Mouse (Mus musculus) stomach, embryonic 15.5 days (tissue): ENCODE results near the gene Gm266. TPM values are rescaled to one million over a fixed set of nuclear protein-coding genes. Genes with fewer than 3 reads are reported as not detected.

Experiments used
- ATAC-seq: fragments of 200-750 bp; cut with Nextera tagmentation; 2 replicates; pipeline ENCODE4 v1.8.0; 2017; ENCODE audit warnings: low read depth, moderate number of reproducible peaks, moderate TSS enrichment; ENCODE audit not compliant: insufficient read depth, low FRiP score
- H3K27ac ChIP-seq: fragments of 300-500 bp; sonication (generic); 2 replicates; pipeline ENCODE4 v1.5.1; 2015; ENCODE audit warnings: mild to moderate bottlenecking, inconsistent platforms
- H3K27me3 ChIP-seq: fragments of 300-500 bp; sonication (generic); replicated peaks from 2 replicates; pipeline ENCODE4 v1.6.1; 2015; ENCODE audit warnings: inconsistent platforms
- H3K36me3 ChIP-seq: fragments of 300-500 bp; sonication (generic); 2 replicates; pipeline ENCODE4 v1.6.1; 2015; ENCODE audit warnings: inconsistent platforms
- H3K4me1 ChIP-seq: fragments of 300-500 bp; sonication (generic); 2 replicates; pipeline ENCODE4 v1.6.1; 2015; ENCODE audit warnings: inconsistent platforms
- H3K4me2 ChIP-seq: fragments of 300-500 bp; sonication (generic); 2 replicates; pipeline ENCODE4 v1.6.1; 2015; ENCODE audit warnings: mild to moderate bottlenecking, inconsistent platforms
- H3K4me3 ChIP-seq: fragments of 300-500 bp; sonication (generic); replicated peaks from 2 replicates; pipeline ENCODE4 v1.5.1; 2015; ENCODE audit warnings: inconsistent platforms
- H3K9ac ChIP-seq: fragments of 300-500 bp; sonication (generic); 2 replicates; pipeline ENCODE4 v1.6.1; 2015; ENCODE audit warnings: inconsistent platforms
- H3K9me3 ChIP-seq: fragments of 300-500 bp; sonication (generic); 2 replicates; pipeline ENCODE4 v1.6.1; 2016; ENCODE audit warnings: inconsistent platforms
- whole genome bisulfite sequencing: fragments of 180-500 bp; shearing (Covaris S2); methylation state at CpG from one replicate; pipeline ENCODE4 v1.1.7; 2015; 5-methylcytosine and 5-hydroxymethylcytosine counted together
- polyA plus RNA-seq: library from polyadenylated mRNA; unstranded; fragments of >200 nt; fragmentation: Nextera tagmentation; extraction: Ambion mirVana; gene quantifications from 2 replicates; pipeline ENCODE4 v1.2.1, GENCODE M21; 2015

Gm266 gene
- polyA plus RNA-seq, 1 experiment from 2014 or later = 30.3 TPM

GRCm38 (mm10) chr12:111471119-111471518 is 14.5 kb downstream of the Gm266 start:
- 58% methylated on average over 1 of the region's 1 CpGs for WGBS
- Histone ChIP-seq H3K9ac (no peak overlapping the region), H3K4me1 (peaks cover 8% of the 10 kb centered on the region; the same call in 1 of the 2 replicates), H3K27me3 (no peaks in the 10 kb centered on the region), H3K9me3 (no peaks in the 10 kb centered on the region), H3K4me3 (no peak overlapping the region), H3K4me2 (no peak overlapping the region), H3K27ac (no peak overlapping the region), H3K36me3 (no peaks in the 10 kb centered on the region)
- no peak for ATAC-seq

- no peak overlapping the region for H3K4me3 ChIP-seq
- 0 out of 2 replicates have a peak, but pooled peaks cover 2% of the 10 kb centered on the region for H3K4me1 ChIP-seq
- H3K27ac ChIP-seq = no peak overlapping the region
- ATAC-seq = no peak
- H3K9ac ChIP-seq = no peak overlapping the region
- no peak overlapping the region for H3K4me2 ChIP-seq
- no peaks in the 10 kb centered on the region for H3K27me3 ChIP-seq
- H3K9me3 ChIP-seq = no peaks in the 10 kb centered on the region
- WGBS = 10% methylated on average over 8 of the region's 8 CpGs
- no peaks in the 10 kb centered on the region for H3K36me3 ChIP-seq
Measured at GRCm38 (mm10) chr12:111469507-111469906, 16.1 kb downstream of the Gm266 start.

DNA sequence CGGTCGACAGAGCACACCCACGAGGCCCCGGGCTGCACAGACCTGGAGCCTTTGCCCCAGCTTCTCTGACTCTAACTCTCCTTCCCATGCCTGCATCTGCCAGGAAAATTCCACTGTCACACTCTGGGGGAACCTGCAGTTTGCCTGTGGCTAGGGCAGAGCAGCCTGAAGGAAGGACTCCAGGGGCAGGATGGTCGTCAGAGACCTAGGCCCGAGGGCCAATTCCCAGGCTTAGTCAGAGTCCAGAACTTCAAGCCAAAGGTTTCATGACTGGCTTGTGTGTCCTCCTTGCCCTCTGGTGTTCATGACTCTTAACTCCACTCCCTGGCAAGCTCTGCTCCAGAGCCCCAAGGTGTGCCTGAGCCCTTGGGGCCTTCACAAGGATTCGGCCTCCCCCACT is 17.4 kb downstream of the Gm266 start:
- H3K9me3 ChIP-seq = no peaks in the 10 kb centered on the region
- 72% methylated on average over 7 of the region's 7 CpGs for WGBS
- H3K4me1 ChIP-seq = 0 out of 2 replicates have a peak, but pooled peaks cover 2% of the 10 kb centered on the region
- H3K9ac ChIP-seq = no peak overlapping the region
- ATAC-seq = no peak
- no peak overlapping the region for H3K27ac ChIP-seq
- H3K27me3 ChIP-seq = no peaks in the 10 kb centered on the region
- H3K4me2 ChIP-seq = no peak overlapping the region
- H3K36me3 ChIP-seq = no peaks in the 10 kb centered on the region
- no peak overlapping the region for H3K4me3 ChIP-seq

GRCm38 (mm10) chr12:111466369-111466768 is 19.3 kb downstream of the Gm266 start:
- Histone ChIP-seq H3K4me3 (no peak overlapping the region), H3K4me1 (0 out of 2 replicates have a peak, but pooled peaks cover 6% of the 10 kb centered on the region), H3K9ac (no peak overlapping the region), H3K4me2 (no peak overlapping the region), H3K36me3 (no peaks in the 10 kb centered on the region), H3K27me3 (no peaks in the 10 kb centered on the region), H3K27ac (no peak overlapping the region), H3K9me3 (no peaks in the 10 kb centered on the region)
- 90% methylated on average over 3 of the region's 3 CpGs for WGBS
- no peak for ATAC-seq

DNA sequence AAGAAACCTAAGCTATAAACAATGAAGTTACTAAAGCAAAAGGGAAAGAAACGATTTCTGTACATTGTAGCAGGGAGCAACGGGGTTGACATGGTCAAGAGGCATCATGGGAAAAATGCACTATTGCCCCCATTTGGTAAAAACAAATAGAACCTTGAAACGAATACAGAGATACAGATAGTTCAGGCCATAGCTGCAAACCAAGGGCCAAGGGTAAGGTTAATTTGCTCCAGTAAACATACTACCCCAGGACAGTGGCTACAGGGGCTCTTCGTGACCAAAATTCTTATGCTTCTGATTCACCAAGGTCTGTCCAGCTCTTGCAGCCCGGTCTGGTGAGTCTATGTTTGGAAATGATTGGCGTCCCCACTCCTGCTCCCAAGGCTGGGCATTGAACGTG is 22.1 kb downstream of the Gm266 start:
- Histone ChIP-seq H3K4me1 (0 out of 2 replicates have a peak, but pooled peaks cover 3% of the 10 kb centered on the region), H3K27ac (no peak overlapping the region), H3K4me2 (no peak overlapping the region), H3K9ac (no peak overlapping the region), H3K27me3 (0 out of 2 replicates have a peak, but pooled peaks cover 3% of the 10 kb centered on the region), H3K4me3 (no peak overlapping the region), H3K36me3 (no peaks in the 10 kb centered on the region), H3K9me3 (no peaks in the 10 kb centered on the region)
- ATAC-seq = no peak
- WGBS = 67% methylated on average over 7 of the region's 7 CpGs

DNA sequence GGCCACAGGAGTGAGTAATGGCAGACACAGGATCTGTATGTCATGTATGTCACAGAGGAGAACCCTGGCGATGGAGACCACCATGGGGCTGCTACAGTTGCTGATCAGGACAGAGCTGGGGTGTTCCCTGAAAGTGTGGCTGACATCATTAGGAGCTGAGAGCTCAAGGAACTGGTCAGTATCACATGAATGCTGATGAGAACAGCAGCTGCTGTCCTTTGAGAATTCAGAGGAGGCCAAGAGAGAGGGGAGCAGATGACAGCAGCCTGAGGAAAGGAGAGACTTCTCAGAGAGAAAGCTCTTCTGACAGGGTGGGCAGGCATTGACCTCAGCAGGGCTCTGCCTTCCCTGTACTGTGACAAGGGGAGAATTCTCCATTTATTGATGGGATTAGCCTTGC is 27.9 kb downstream of the Gm266 start:
- ATAC-seq = no peak
- H3K4me1 ChIP-seq = peaks cover 26% of the 10 kb centered on the region
- H3K4me2 ChIP-seq = no peak overlapping the region
- 0 out of 2 replicates have a peak, but pooled peaks cover 6% of the 10 kb centered on the region for H3K27me3 ChIP-seq
- H3K4me3 ChIP-seq = no peak overlapping the region
- no peaks in the 10 kb centered on the region for H3K9me3 ChIP-seq
- 73% methylated on average over 1 of the region's 1 CpGs for WGBS
- no peaks in the 10 kb centered on the region for H3K36me3 ChIP-seq
- H3K27ac ChIP-seq = no peak overlapping the region
- no peak overlapping the region for H3K9ac ChIP-seq

DNA sequence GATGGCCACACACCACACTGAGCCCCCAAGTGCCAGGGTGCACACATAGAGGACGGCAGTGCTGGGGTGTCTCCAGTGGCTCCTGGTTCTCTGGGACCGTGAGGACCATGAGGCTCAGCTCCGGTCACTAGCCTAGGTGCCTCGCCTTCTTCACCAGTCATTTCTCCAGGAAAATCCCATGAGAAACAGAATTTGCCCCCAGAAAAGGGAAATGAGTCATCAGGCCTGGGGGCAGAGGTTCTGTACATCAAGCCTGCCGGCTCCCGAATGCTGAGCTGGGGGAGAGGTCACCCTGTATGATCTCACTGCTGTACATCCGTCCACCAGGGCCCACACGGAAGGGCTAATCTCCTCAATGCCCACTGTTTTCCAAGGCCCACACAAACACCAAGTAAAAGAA is 29.8 kb downstream of the Gm266 start:
- no peaks in the 10 kb centered on the region for H3K36me3 ChIP-seq
- ATAC-seq = no peak
- no peak overlapping the region for H3K9ac ChIP-seq
- no peak overlapping the region for H3K4me3 ChIP-seq
- H3K27me3 ChIP-seq = peaks cover 12% of the 10 kb centered on the region; the same call in 1 of the 2 replicates
- 54% methylated on average over 8 of the region's 8 CpGs for WGBS
- H3K4me2 ChIP-seq = no peak overlapping the region
- H3K27ac ChIP-seq = no peak overlapping the region
- peaks cover 23% of the 10 kb centered on the region for H3K4me1 ChIP-seq
- no peaks in the 10 kb centered on the region for H3K9me3 ChIP-seq

DNA sequence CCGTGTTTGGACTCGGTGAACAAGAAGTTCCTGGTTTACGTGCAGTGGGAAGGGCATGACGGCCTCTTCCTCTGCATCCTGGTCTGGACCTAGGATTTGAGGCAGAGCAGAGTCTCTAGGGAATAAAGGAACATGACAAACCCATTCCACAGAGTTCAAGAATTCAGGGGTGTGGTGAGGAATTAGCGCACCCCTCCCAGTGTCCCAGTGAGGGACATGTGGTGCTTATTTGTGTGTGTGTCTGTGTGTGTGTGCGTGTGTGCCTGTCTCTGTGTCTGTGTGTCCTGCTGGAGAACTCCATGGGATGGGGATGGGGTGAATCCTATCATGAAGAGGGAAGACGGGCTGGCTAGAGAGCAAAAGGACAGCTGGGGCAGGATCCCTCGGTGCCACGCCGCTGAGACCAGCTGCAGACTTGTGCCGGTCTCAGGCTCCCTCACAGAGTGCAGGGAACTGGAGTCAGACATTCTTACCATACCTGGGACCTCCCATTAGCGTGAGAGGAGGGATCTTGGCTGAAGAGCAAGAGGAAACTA is 30.2 kb downstream of the Gm266 start:
- no peak for ATAC-seq
- H3K9ac ChIP-seq = no peak overlapping the region
- H3K27ac ChIP-seq = peak overlapping the region; percentile 12; the same call in 1 of the 2 replicates

DNA sequence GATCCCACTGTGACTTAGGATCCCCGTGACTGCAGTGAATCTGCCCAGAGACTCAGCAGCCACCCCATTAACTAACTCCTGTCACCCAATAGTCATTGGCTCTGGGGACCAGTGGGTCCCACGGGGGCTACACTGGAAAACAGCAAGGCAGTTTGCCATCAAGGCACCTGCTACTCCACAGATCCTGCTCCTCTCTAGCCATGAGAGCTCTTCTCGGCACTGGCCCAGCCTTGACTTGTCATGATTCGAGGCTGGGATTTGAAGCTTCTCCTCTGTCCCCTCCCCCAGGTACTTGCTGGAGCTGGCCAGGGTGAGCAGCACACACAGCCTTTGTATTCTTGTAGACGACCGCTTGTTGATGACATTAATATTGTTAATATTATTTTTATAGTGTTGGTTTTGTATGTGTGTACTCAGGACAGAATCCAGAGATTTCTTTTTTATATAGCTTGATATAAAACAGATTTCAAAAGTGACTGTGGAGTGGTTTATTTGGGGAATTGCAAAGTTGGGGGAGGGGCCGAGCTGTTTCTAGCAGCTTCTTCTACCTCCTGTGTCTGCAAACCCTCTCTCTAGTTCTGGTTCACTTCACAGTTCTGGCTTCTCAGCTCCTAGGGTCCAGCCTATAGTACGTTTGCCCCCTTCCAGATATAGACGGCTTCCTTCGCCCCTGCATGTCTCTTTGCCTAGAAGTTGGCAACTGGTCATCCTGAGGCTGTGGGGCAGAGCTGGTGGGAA is 30.9 kb downstream of the Gm266 start:
- H3K27me3 ChIP-seq = peaks cover 9% of the 10 kb centered on the region; the same call in 1 of the 2 replicates
- 0 out of 2 replicates have a peak, but pooled peaks have one; percentile 34 for ATAC-seq
- H3K4me2 ChIP-seq = no peak overlapping the region
- 47% methylated on average over 10 of the region's 10 CpGs for WGBS
- peaks cover 30% of the 10 kb centered on the region for H3K4me1 ChIP-seq
- H3K9ac ChIP-seq = no peak overlapping the region
- no peaks in the 10 kb centered on the region for H3K9me3 ChIP-seq
- peak overlapping the region; percentile 12; the same call in 1 of the 2 replicates for H3K27ac ChIP-seq
- H3K36me3 ChIP-seq = no peaks in the 10 kb centered on the region
- H3K4me3 ChIP-seq = no peak overlapping the region

More for the DNA sequence above, 30.2 kb downstream of the Gm266 start:
- Histone ChIP-seq H3K4me3 (no peak overlapping the region), H3K36me3 (no peaks in the 10 kb centered on the region), H3K4me2 (no peak overlapping the region), H3K27me3 (peaks cover 12% of the 10 kb centered on the region; the same call in 1 of the 2 replicates), H3K4me1 (peaks cover 24% of the 10 kb centered on the region), H3K9me3 (no peaks in the 10 kb centered on the region)
- 67% methylated on average over 12 of the region's 12 CpGs for WGBS

GRCm38 (mm10) chr12:111454021-111454420 is 31.6 kb downstream of the Gm266 start:
- H3K9me3 ChIP-seq = no peaks in the 10 kb centered on the region
- 39% methylated on average over 4 of the region's 4 CpGs for WGBS
- no peak for ATAC-seq
- H3K27me3 ChIP-seq = peaks cover 10% of the 10 kb centered on the region; the same call in 1 of the 2 replicates
- H3K36me3 ChIP-seq = no peaks in the 10 kb centered on the region
- peaks cover 35% of the 10 kb centered on the region for H3K4me1 ChIP-seq
- no peak overlapping the region for H3K4me3 ChIP-seq
- H3K27ac ChIP-seq = no peak overlapping the region
- no peak overlapping the region for H3K9ac ChIP-seq
- no peak overlapping the region for H3K4me2 ChIP-seq

DNA sequence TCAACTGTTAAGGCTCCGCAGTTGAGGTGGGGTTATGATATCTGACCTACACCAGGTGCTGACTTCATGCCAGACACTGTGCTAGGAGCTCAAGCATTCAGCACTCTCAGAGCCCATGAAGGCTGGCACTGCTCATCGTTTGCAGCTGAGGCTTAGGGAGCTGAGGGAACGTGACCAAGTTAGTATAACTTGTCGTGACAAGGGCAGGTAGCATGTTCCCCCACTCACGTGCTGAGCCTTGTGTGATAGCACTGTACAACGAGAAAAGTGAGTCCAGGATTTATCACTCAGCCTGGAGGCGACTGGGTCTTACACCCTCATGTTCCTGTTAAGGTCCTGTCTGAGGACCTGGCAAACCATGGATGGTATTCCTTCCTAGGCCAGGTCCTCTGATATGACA is 34.1 kb downstream of the Gm266 start:
- ATAC-seq = no peak
- H3K4me3 ChIP-seq = no peak overlapping the region
- no peaks in the 10 kb centered on the region for H3K36me3 ChIP-seq
- no peaks in the 10 kb centered on the region for H3K9me3 ChIP-seq
- H3K27ac ChIP-seq = no peak overlapping the region
- no peak overlapping the region for H3K4me2 ChIP-seq
- peaks cover 35% of the 10 kb centered on the region for H3K27me3 ChIP-seq
- H3K4me1 ChIP-seq = peaks cover 41% of the 10 kb centered on the region
- WGBS = 78% methylated on average over 7 of the region's 7 CpGs
- H3K9ac ChIP-seq = no peak overlapping the region

- H3K9ac ChIP-seq = no peak overlapping the region
- H3K27ac ChIP-seq = no peak overlapping the region; the same call in 1 of the 2 replicates
- no peak overlapping the region for H3K4me3 ChIP-seq
- H3K27me3 ChIP-seq = peaks cover 44% of the 10 kb centered on the region
- no peak overlapping the region for H3K4me2 ChIP-seq
- H3K36me3 ChIP-seq = no peaks in the 10 kb centered on the region
- no peak for ATAC-seq
- WGBS = 50% methylated on average over 6 of the region's 6 CpGs
- peaks cover 44% of the 10 kb centered on the region for H3K4me1 ChIP-seq
- no peaks in the 10 kb centered on the region for H3K9me3 ChIP-seq
Measured at GRCm38 (mm10) chr12:111450359-111450758, 35.3 kb downstream of the Gm266 start.
